Mouse (Mus musculus) hindbrain, postnatal 0 days (tissue): ENCODE data around the gene Myo1e. TPM values are rescaled to one million over a fixed set of nuclear protein-coding genes. Genes with fewer than 3 reads are reported as not detected.

Experiments used
- ATAC-seq: fragments of 200-750 bp; cut with Nextera tagmentation; 2 replicates; pipeline ENCODE4 v1.8.0; 2017; ENCODE audit warnings: mild to moderate bottlenecking, moderate TSS enrichment, moderate library complexity
- DNase-seq: peaks from one replicate; pipeline ENCODE4 v3.0.0-alpha.2; 2015; ENCODE audit warnings: low spot score
- H3K27ac ChIP-seq: fragments of 300-500 bp; sonication (generic); 2 replicates; pipeline ENCODE4 v1.5.1; 2014; ENCODE audit warnings: mild to moderate bottlenecking
- H3K27me3 ChIP-seq: fragments of 300-500 bp; sonication (generic); 2 replicates; pipeline ENCODE4 v1.6.1; 2014; ENCODE audit warnings: low read length, mixed read lengths; ENCODE audit not compliant: insufficient read depth
- H3K36me3 ChIP-seq: fragments of 300-500 bp; sonication (generic); 2 replicates; pipeline ENCODE4 v1.6.1; 2014; ENCODE audit warnings: low read length, mixed read lengths; ENCODE audit not compliant: insufficient read depth
- H3K4me1 ChIP-seq: fragments of 300-500 bp; sonication (generic); 2 replicates; pipeline ENCODE4 v1.6.1; 2014; ENCODE audit warnings: antibody characterized with exemption, low read length, mixed read lengths; ENCODE audit not compliant: insufficient read depth
- H3K4me2 ChIP-seq: fragments of 300-500 bp; sonication (generic); 2 replicates; pipeline ENCODE4 v1.6.1; 2014; ENCODE audit warnings: low read depth, mild to moderate bottlenecking, low read length, moderate library complexity, mixed read lengths
- H3K4me3 ChIP-seq: fragments of 300-500 bp; sonication (generic); 2 replicates; pipeline ENCODE4 v1.5.1; 2014; ENCODE audit warnings: low read length
- H3K9ac ChIP-seq: fragments of 300-500 bp; sonication (generic); replicated peaks from 2 replicates; pipeline ENCODE4 v1.6.1; 2014; ENCODE audit warnings: mild to moderate bottlenecking, low read length, moderate library complexity, mixed read lengths
- H3K9me3 ChIP-seq: fragments of 300-500 bp; sonication (generic); 2 replicates; pipeline ENCODE4 v1.6.1; 2016; ENCODE audit warnings: low read length, mixed read lengths
- CTCF ChIP-seq: IDR thresholded peaks from 2 replicates; pipeline ENCODE4 v1.5.1; 2016; ENCODE audit warnings: antibody characterized with exemption, control low read depth, low read depth
- WGBS: fragments of 180-500 bp; shearing (Covaris S2); extraction: QIAGEN DNeasy Blood & Tissue Kit; methylation state at CpG from one replicate; pipeline ENCODE4 v1.1.7; 2014; 5-methylcytosine and 5-hydroxymethylcytosine counted together
- polyA plus RNA-seq: library from polyadenylated mRNA; unstranded; fragments of >200 nt; fragmentation: Nextera tagmentation; extraction: Ambion mirVana; gene quantifications from 2 replicates; pipeline ENCODE4 v1.2.1, GENCODE M21; 2015
- total RNA-seq: library from RNA; depleted of rRNA; stranded (reverse); fragments of >200 nt; gene quantifications from 2 replicates; pipeline ENCODE4 v1.2.3, GENCODE M21; 2014

The Myo1e gene
- total and polyA plus RNA-seq, 2 experiments from 2014 or later: 5.4 to 8.9 TPM

GRCm38 (mm10) chr9:70384958-70385728, 178.0 kb downstream of the Myo1e start:
- DNase-seq (no peak), ATAC-seq (no peak)
- WGBS: 90% methylated on average over 18 of the region's 18 CpGs
- H3K36me3 ChIP-seq: peaks cover 5% of the 10 kb centered on the region; the same call in 1 of the 2 replicates
- H3K4me3 ChIP-seq: no peak overlapping the region
- H3K4me1 ChIP-seq: no peaks in the 10 kb centered on the region
- H3K9me3 ChIP-seq: no peaks in the 10 kb centered on the region
- H3K27ac ChIP-seq: no peak overlapping the region
- no peaks in the 10 kb centered on the region for H3K27me3 ChIP-seq
- TF ChIP-seq CTCF: no peak
- no peak overlapping the region for H3K9ac ChIP-seq
- no peak overlapping the region for H3K4me2 ChIP-seq

- ATAC-seq: no peak
Observed at GRCm38 (mm10) chr9:70387410-70388119, 180.4 kb downstream of the Myo1e start.

DNA sequence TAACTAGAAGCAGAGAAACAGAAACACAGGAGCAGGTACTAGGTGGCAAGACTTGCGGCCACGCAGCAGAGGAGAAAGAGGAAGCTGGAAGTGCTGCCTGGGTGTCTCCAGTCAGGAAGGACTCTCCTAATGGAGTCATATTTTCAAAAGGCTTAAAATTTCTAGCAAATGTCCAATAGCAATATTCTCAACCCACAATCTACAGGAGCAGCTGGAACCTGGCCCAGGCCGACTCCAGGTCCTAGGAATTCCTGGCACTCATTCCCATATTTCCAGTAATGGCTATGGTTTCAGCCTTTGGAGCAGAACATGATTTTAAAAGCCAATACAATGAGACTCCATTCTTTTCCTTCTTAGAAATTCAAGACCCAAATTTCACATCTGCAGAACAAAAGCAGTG, 182.4 kb downstream of the Myo1e start:
- TF ChIP-seq CTCF: no peak
- WGBS: 81% methylated on average over 3 of the region's 3 CpGs
- ATAC-seq: no peak
- Histone ChIP-seq H3K9me3 (no peaks in the 10 kb centered on the region), H3K4me3 (no peak overlapping the region), H3K9ac (no peak overlapping the region), H3K27me3 (no peaks in the 10 kb centered on the region), H3K4me1 (no peaks in the 10 kb centered on the region), H3K27ac (no peak overlapping the region), H3K4me2 (no peak overlapping the region), H3K36me3 (no peaks in the 10 kb centered on the region)
- DNase-seq: no peak

More at GRCm38 (mm10) chr9:70387410-70388119, 180.4 kb downstream of the Myo1e start:
- no peak overlapping the region for H3K4me2 ChIP-seq
- no peak overlapping the region for H3K4me3 ChIP-seq
- H3K9ac ChIP-seq: no peak overlapping the region
- H3K9me3 ChIP-seq: no peaks in the 10 kb centered on the region
- H3K27me3 ChIP-seq: no peaks in the 10 kb centered on the region
- TF ChIP-seq CTCF: no peak
- H3K27ac ChIP-seq: no peak overlapping the region
- H3K36me3 ChIP-seq: peaks cover 5% of the 10 kb centered on the region; the same call in 1 of the 2 replicates
- WGBS: 85% methylated on average over 4 of the region's 4 CpGs
- H3K4me1 ChIP-seq: no peaks in the 10 kb centered on the region
- no peak for DNase-seq

DNA sequence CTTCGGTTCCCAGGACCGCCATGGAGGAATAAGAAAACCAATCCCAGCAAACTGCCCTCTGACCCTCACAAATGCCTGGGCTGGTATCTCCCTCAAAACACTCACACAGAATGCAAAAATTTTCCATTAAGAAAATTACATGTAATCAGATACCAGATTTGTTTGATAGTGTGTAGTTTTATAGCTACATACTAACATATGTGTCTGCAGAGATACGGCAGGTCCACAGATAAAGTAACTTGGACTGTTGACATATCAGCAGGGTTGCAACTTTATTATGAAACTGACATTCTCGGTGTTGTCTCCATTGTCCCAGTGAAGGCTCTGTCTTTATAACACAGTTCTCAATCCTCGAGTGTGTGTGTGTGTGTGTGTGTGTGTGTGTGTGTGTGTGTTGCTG, 183.9 kb downstream of the Myo1e start:
- Histone ChIP-seq H3K27ac (no peak overlapping the region), H3K36me3 (no peaks in the 10 kb centered on the region), H3K4me3 (no peak overlapping the region), H3K9me3 (no peaks in the 10 kb centered on the region), H3K9ac (no peak overlapping the region), H3K4me1 (no peaks in the 10 kb centered on the region), H3K27me3 (no peaks in the 10 kb centered on the region), H3K4me2 (no peak overlapping the region)
- no peak for DNase-seq
- TF ChIP-seq CTCF: no peak
- no peak for ATAC-seq
- WGBS: 90% methylated on average over 5 of the region's 5 CpGs

GRCm38 (mm10) chr9:70391660-70392562, 184.8 kb downstream of the Myo1e start:
- no peak overlapping the region for H3K9ac ChIP-seq
- ATAC-seq (peak; percentile 62), DNase-seq (no peak)
- H3K4me3 ChIP-seq: no peak overlapping the region
- no peaks in the 10 kb centered on the region for H3K4me1 ChIP-seq
- H3K9me3 ChIP-seq: no peaks in the 10 kb centered on the region
- 74% methylated on average over 12 of the region's 12 CpGs for whole genome bisulfite sequencing
- TF ChIP-seq CTCF: no peak
- no peaks in the 10 kb centered on the region for H3K36me3 ChIP-seq
- H3K27me3 ChIP-seq: no peaks in the 10 kb centered on the region
- H3K27ac ChIP-seq: 0 out of 2 replicates have a peak overlapping the region, but pooled peaks have one; percentile 1
- H3K4me2 ChIP-seq: no peak overlapping the region

- ATAC-seq (peak; percentile 90), DNase-seq (peak; percentile 91)
- Histone ChIP-seq H3K4me2 (no peak overlapping the region), H3K27ac (no peak overlapping the region), H3K9ac (no peak overlapping the region), H3K27me3 (no peaks in the 10 kb centered on the region), H3K36me3 (no peaks in the 10 kb centered on the region), H3K4me1 (no peaks in the 10 kb centered on the region), H3K9me3 (no peaks in the 10 kb centered on the region), H3K4me3 (no peak overlapping the region)
- 12% methylated on average over 6 of the region's 6 CpGs for WGBS
- TF ChIP-seq CTCF: peak; percentile 81
Observed at GRCm38 (mm10) chr9:70392563-70392907, 185.4 kb downstream of the Myo1e start.
